Mouse (Mus musculus) midbrain, embryonic 12.5 days (tissue): ENCODE data around the gene Ctnnal1. TPM values are rescaled to one million over a fixed set of nuclear protein-coding genes. Genes with fewer than 3 reads are reported as not detected.

ENCODE experiments used
- ATAC-seq: fragments of 200-750 bp; cut with Nextera tagmentation; 2 replicates; pipeline ENCODE4 v1.8.0; 2017; ENCODE audit warnings: low read depth, moderate TSS enrichment, moderate library complexity; ENCODE audit not compliant: low FRiP score
- H3K27ac ChIP-seq: fragments of 300-500 bp; sonication (generic); replicated peaks from 2 replicates; pipeline ENCODE4 v1.5.1; 2016; ENCODE audit warnings: mild to moderate bottlenecking
- H3K27me3 ChIP-seq: fragments of 300-500 bp; sonication (generic); 2 replicates; pipeline ENCODE4 v1.6.1; 2016; ENCODE audit warnings: mild to moderate bottlenecking
- H3K36me3 ChIP-seq: fragments of 300-500 bp; sonication (generic); 2 replicates; pipeline ENCODE4 v1.6.1; 2016
- H3K4me1 ChIP-seq: fragments of 300-500 bp; sonication (generic); 2 replicates; pipeline ENCODE4 v1.6.1; 2016
- H3K4me2 ChIP-seq: fragments of 300-500 bp; sonication (generic); replicated peaks from 2 replicates; pipeline ENCODE4 v1.6.1; 2016; ENCODE audit warnings: mild to moderate bottlenecking, moderate library complexity
- H3K4me3 ChIP-seq: fragments of 300-500 bp; sonication (generic); 2 replicates; pipeline ENCODE4 v1.5.1; 2016; ENCODE audit warnings: mild to moderate bottlenecking
- H3K9ac ChIP-seq: fragments of 300-500 bp; sonication (generic); replicated peaks from 2 replicates; pipeline ENCODE4 v1.6.1; 2016; ENCODE audit warnings: mild to moderate bottlenecking, moderate library complexity
- H3K9me3 ChIP-seq: fragments of 300-500 bp; sonication (generic); 2 replicates; pipeline ENCODE4 v1.6.1; 2016; ENCODE audit warnings: mild to moderate bottlenecking
- WGBS: fragments of 180-500 bp; shearing (Covaris S2); methylation state at CpG from one replicate; pipeline ENCODE4 v1.1.7; 2016; 5-methylcytosine and 5-hydroxymethylcytosine counted together
- microRNA counts: library from miRNA; unstranded; fragments of <30 nt; microRNA quantifications from one replicate; lab custom pipeline; 2017
- microRNA-seq: library from miRNA; unstranded; fragments of <30 nt; microRNA quantifications from one replicate; pipeline ENCODE4, GENCODE M21; 2017
- polyA plus RNA-seq: library from polyadenylated mRNA; unstranded; fragments of >200 nt; fragmentation: Nextera tagmentation; extraction: Ambion mirVana; gene quantifications from 2 replicates; pipeline ENCODE4 v1.2.1, GENCODE M21; 2016

The Ctnnal1 gene
- polyA plus RNA-seq, 1 experiment from 2014 or later = 29.6 TPM

DNA sequence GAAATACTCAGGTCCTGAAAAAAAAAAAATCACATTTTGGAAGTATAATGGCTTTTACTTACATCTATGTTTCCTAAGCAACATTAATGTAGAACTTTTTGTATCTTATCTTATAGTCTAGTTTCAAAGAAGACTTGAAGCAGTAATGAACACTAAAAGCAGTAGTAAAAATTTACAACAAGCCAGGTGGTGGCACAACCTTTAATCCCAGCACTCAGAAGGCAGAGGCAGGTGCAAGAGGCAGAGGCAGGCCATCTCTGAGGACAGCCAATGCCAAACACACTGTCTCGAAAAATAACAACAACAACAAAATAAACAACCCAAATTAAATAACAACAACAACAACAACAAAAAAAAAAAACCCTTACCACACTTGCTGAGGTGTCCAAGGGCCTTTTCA is 93.9 kb downstream of the Ctnnal1 start:
- ATAC-seq = no peak
- 77% methylated on average over 1 of the region's 1 CpGs for WGBS
- no peaks in the 10 kb centered on the region for H3K4me1 ChIP-seq
- no peaks in the 10 kb centered on the region for H3K27me3 ChIP-seq
- no peaks in the 10 kb centered on the region for H3K9me3 ChIP-seq
- H3K36me3 ChIP-seq = peaks cover 89% of the 10 kb centered on the region
- H3K4me3 ChIP-seq = no peak overlapping the region
- H3K27ac ChIP-seq = no peak overlapping the region
- no peak overlapping the region for H3K4me2 ChIP-seq
- no peak overlapping the region for H3K9ac ChIP-seq

GRCm38 (mm10) chr4:56768913-56769312 is 96.1 kb downstream of the Ctnnal1 start:
- WGBS = 97% methylated on average over 7 of the region's 7 CpGs
- no peaks in the 10 kb centered on the region for H3K4me1 ChIP-seq
- no peak overlapping the region for H3K9ac ChIP-seq
- H3K9me3 ChIP-seq = no peaks in the 10 kb centered on the region
- no peaks in the 10 kb centered on the region for H3K27me3 ChIP-seq
- H3K27ac ChIP-seq = no peak overlapping the region
- peaks cover 95% of the 10 kb centered on the region for H3K36me3 ChIP-seq
- no peak for ATAC-seq
- H3K4me2 ChIP-seq = no peak overlapping the region
- no peak overlapping the region for H3K4me3 ChIP-seq

DNA sequence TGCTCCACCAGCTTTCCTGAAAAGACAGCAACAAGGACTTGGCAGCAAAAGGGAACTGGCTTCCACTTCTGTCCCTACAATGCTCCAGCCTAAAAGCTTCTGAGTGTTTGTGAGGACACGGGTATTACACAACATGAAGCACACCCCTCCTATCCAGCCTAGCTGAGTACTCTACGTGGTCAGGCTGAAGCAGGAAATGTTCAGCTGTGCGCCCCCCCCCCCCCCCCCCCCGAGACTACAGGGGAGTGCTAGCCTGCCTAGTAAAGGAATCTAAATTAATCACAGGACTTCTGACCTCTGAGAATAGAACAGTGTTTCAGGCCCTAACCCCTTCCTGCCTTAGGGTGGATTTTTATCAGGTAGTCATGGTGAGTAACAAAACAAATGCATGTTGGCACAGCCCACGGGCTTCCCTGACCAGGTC is 97.1 kb downstream of the Ctnnal1 start:
- H3K36me3 ChIP-seq = peaks cover 91% of the 10 kb centered on the region
- no peaks in the 10 kb centered on the region for H3K4me1 ChIP-seq

More for the DNA sequence above, 97.1 kb downstream of the Ctnnal1 start:
- WGBS = 75% methylated on average over 5 of the region's 5 CpGs
- Histone ChIP-seq H3K4me3 (no peak overlapping the region), H3K4me2 (no peak overlapping the region), H3K9me3 (no peaks in the 10 kb centered on the region), H3K27me3 (no peaks in the 10 kb centered on the region), H3K9ac (no peak overlapping the region), H3K27ac (no peak overlapping the region)
- ATAC-seq = no peak

MicroRNA genes within 50 kb of the gene (microRNA counts, 519-probe panel; counts per million panel counts)
- 4,635 counts per million, percentile 36 among the panel's probes with 10 or more counts for microRNA mmu-miR-32 (lab: Ali Mortazavi, UCI)

Small RNAs within 50 kb of the gene (microRNA-seq; reads per million reads assigned to microRNA genes)
- 326 reads per million, percentile 64 among the genes with 10 or more reads in this experiment for gene Mir32

Other genes starting within 250 kb of the Ctnnal1 start
- not detected in 2 replicates for gene Gm26657, start 125.1 kb downstream of the Ctnnal1 start, polyA plus RNA-seq
- not detected in 2 replicates for gene Actl7b, start 123.7 kb downstream of the Ctnnal1 start, polyA plus RNA-seq
- not detected in 2 replicates for gene Actl7a, start 121.8 kb downstream of the Ctnnal1 start, polyA plus RNA-seq
- gene Elp1, start 62.9 kb downstream of the Ctnnal1 start, polyA plus RNA-seq = 84.8 and 92.8 TPM in 2 replicates
- gene Fam206a, start 62.8 kb downstream of the Ctnnal1 start, polyA plus RNA-seq = 20.6 and 22.8 TPM in 2 replicates
- gene Tmem245, start 82.2 kb upstream of the Ctnnal1 start, polyA plus RNA-seq = 12.0 and 14.5 TPM in 2 replicates
- 7.6 and 11.6 TPM in 2 replicates for gene Frrs1l, start 125.2 kb upstream of the Ctnnal1 start, polyA plus RNA-seq